Mouse (Mus musculus) CD4-positive helper T cell, adult 2 months (primary cell): Measurements from ENCODE around the gene Skida1.

Experiments
- DNase-seq: peaks from one replicate; pipeline ENCODE4 v3.0.0-alpha.2; 2012; ENCODE audit warnings: low read depth, missing footprints, low spot score

The Skida1 gene

DNA sequence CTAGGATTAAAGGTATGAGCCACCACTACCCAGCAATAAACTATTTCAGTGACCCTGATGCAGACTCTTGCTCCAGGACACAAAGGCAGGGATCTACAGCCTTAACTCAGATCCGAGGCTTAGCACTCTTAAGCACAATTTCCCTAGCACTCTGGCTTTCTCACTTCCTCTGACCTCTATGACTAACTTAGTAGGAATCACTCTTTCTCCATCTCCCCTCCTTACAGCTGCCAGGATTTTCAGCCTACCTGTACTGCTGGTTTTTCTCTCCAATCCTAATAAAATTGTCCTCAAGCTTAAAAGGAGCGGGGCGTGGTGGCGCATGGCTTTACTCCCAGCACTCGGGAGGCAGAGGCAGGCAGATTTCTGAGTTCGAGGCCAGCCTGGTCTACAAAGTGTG lies 31.5 kb downstream of the Skida1 start:
- DNase-seq, result no peak

GRCm38 (mm10) chr2:18016639-18017038 lies 32.2 kb downstream of the Skida1 start:
- no peak for DNase-seq

GRCm38 (mm10) chr2:18015581-18015980 lies 33.3 kb downstream of the Skida1 start:
- DNase-seq, result no peak

DNA sequence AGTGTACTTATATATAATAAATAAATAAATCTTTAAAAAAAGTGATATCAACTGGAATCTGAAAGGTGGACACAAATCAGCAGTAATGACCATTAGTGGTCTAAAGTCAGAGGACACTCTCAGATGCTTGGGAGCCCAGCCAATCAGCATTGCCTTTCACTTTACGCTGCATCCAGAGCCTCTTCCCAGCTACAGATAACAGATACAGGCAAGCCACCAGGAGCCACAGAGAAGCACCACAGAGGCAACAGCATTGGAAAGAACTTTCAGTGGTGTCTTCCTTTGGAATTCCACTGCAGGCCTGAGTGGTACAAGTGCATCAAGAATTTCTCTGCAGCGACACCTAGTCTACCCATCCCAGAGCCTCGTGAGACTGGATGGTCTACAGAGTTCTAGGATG lies 36.0 kb downstream of the Skida1 start:
- no peak for DNase-seq

DNA sequence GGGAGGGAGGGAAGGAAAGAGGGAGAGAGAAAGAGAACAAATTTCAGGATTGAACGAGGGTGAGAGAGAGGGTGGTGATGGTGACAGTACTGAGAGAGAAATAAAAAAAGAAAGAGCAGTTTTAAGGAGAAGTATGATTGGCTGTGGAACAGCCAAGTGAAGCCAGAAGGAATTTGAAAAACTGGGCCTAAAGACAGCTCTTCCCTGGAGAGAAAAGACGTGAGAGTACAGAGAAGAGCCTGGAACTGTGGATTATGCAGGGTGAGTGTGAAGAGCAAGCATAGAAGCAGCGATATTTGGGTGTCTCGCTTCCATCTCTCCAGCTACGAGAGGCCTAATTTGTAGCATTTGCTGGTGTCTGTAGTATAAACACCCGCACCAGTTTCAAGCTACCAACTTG lies 37.6 kb downstream of the Skida1 start:
- DNase-seq, result no peak

DNA sequence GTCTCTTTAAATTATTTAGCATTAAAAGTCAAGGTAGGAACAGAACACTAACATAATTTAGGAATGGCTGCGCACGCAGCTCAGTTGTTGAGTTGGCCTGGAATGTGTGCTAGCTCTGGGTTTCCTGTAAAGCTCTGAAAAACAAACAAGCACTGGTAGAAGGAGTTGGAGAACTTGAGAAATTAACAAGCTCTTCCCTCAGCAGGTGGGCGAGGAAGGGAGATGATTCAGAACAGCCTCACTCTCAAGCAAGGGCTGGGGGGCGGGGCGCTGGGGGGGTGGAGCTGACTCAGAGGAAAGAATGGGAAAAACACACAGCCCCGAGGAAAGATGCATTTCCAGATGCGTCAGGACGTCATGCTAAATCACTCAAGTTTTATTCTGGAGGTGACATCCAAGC lies 43.7 kb downstream of the Skida1 start:
- DNase-seq, result no peak

DNA sequence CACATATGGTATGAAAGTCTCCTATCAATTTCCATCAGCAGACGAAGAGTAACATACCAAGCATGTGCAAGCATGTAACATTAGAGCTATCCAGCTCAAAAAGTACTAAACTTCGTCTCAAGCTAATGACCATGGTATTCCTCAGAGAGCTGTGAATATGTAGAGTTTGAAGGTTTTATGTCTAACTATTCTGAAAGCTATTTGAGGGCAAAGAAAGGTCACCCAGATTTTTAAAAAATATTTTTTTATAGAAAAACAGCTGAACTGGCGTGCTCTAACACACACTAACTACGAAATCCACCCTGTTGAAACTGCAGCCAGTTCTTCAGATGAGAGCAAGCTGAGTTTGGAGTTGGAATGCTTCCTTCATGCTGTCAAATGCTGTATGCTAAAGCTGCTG lies 44.6 kb downstream of the Skida1 start:
- no peak for DNase-seq

DNA sequence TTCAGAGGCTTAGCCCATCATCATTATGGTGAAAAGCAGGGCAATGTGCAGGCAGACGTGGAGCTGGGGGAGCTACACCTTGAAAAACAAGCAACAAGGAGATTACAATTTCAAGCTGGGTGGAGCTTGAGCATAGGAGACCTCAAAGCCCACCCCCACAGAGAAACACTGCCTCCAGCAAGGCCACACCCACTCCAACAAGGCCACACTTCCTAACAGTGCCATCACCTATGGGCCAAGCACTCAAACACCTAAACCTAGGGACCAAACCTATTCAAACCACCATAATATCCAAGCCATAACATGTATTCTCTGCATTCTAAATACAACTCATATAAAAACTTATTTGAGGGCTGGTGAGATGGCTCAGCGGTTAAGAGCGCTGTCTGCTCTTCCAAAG lies 46.5 kb downstream of the Skida1 start:
- no peak for DNase-seq

- no peak for DNase-seq
These were observed 52.0 kb downstream of the Skida1 start, which contains the start of gene H2al2a for GRCm38 (mm10) chr2:17996858-17997257. Gene H2al2a (minus strand): TSS chr2:17996958.
